Mouse (Mus musculus) heart, adult 18-20 months (tissue): ENCODE measurements at regions not wholly inside any gene's neighbourhood (a gene's known extent, or its start where the extent isn't known, plus 50 kb on each side); places are given as distances from the start of the nearest gene placed in this dataset.
A peak's percentile ranks its signal among the peaks of the same experiment; 100 is the strongest.

Source experiments
- DNase-seq, 2 experiments: peaks; one replicate each; pipeline ENCODE4 v3.0.0; 2021 to 2022; ENCODE audit warnings: mixed read lengths in 1 of 2

- peak; percentile 15 to 22 for DNase-seq
Observed at GRCm38 (mm10) chr5:131377136-131377535, 68.8 kb upstream of the Galnt17 start.

- peak; percentile 42 to 56 for DNase-seq
Observed at GRCm38 (mm10) chr5:131371341-131372134, 63.2 kb upstream of the Galnt17 start.

DNA sequence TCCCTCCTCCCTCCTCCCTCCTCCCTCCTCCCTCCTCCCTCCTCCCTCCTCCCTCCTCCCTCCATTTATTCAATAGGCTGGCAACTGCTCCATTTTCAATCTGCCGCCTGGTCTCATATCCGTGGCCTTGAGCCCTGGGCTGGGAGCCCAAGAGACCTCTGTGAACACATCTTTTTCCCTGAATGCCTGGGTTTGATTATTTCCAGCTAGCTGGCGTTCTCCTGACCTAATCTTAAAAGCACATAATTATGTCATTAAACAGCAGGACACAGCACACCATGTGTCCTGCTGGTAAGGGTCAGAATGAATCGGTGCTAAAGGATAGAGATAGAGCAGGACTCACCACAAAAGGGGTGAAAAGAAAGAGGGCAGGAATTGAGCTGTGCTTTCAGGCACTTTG, 59.2 kb upstream of the Galnt17 start:
- peak; percentile 12 to 14 for DNase-seq

GRCm38 (mm10) chr5:131359831-131360230, 51.5 kb upstream of the Galnt17 start:
- DNase-seq: no peak
